9 mouse cellular contexts compared by ENCODE assay signal in the genomic region with DNA sequence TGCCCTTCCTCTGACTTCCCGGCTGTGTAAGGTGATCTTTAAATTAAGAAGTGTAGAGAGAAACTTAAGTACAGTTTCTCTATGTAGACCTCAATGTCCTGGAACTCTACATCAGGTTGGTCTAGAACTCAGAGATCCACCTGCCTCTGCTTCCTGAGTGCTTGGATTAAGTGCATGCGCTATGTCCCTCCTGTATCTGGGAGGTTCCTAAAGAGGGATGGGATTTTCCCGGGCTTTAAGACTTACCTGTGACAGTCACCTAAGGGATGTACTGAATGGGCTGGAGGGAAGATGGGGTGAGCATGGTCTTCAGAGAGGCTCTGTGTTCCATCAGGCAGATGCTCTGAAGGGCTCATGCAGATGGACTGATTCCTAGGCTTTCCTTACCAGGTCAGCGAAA. TPM values are rescaled to one million over a fixed set of nuclear protein-coding genes. Genes with fewer than 3 reads are reported as not detected.
A peak's percentile ranks its signal among the peaks of the same experiment; 100 is the strongest.
DNase-seq lines count a peak whose midpoint lies in the region; ATAC-seq lines count a peak whose summit lies in the region.
"Had no signal": no experiment of that assay in that cellular context is flagged by ENCODE, and none has a peak within 500 bp of the region (broad histone marks: within the 10 kb centered on the region; RNA-seq: fewer than 3 reads in every experiment).

No protein-coding gene starts in this region.

- peaks cover 40% of the 10 kb centered on the region for H3K36me3 ChIP-seq in heart, embryonic 15.5 days
- peaks cover 41% of the 10 kb centered on the region for H3K36me3 ChIP-seq in hindbrain, embryonic 12.5 days
- peaks cover 41% of the 10 kb centered on the region for H3K36me3 ChIP-seq in midbrain, embryonic 13.5 days

- no peak for ATAC-seq in heart, embryonic 15.5 days (replicated peaks; ENCODE audit: insufficient number of reproducible peaks, insufficient read depth, low FRiP score, low read depth)
- no peak for ATAC-seq in hindbrain, embryonic 12.5 days (ENCODE audit: low FRiP score)
- no peak for ATAC-seq in midbrain, embryonic 13.5 days
- no peak for ATAC-seq in erythroid progenitor cell, adult 5-6 weeks (replicated peaks; ENCODE audit: low FRiP score, poor library complexity, severe bottlenecking)

- H3K4me2 ChIP-seq in heart, embryonic 15.5 days, result peak overlapping the region; percentile 72
- peak overlapping the region; percentile 88 for H3K4me2 ChIP-seq in hindbrain, embryonic 12.5 days (replicated peaks)
- H3K4me2 ChIP-seq in midbrain, embryonic 13.5 days (replicated peaks), result peak overlapping the region; percentile 89

- 32% methylated on average over 4 of the region's 4 CpGs for WGBS in heart, embryonic 15.5 days
- WGBS in hindbrain, embryonic 12.5 days, result 52% methylated on average over 4 of the region's 4 CpGs
- 39% methylated on average over 4 of the region's 4 CpGs for WGBS in midbrain, embryonic 13.5 days

- no peaks in the 10 kb centered on the region for H3K27me3 ChIP-seq in heart, embryonic 15.5 days
- peaks cover 6% of the 10 kb centered on the region for H3K27me3 ChIP-seq in hindbrain, embryonic 12.5 days
- peaks cover 9% of the 10 kb centered on the region; the same call in 1 of the 2 replicates for H3K27me3 ChIP-seq in midbrain, embryonic 13.5 days
- H3K27me3 ChIP-seq: Patski had no signal

- peak overlapping the region; percentile 95 for H3K4me3 ChIP-seq in heart, embryonic 15.5 days
- peak overlapping the region; percentile 84 for H3K4me3 ChIP-seq in hindbrain, embryonic 12.5 days
- H3K4me3 ChIP-seq in midbrain, embryonic 13.5 days (replicated peaks), result peak overlapping the region; percentile 70

- peak overlapping the region; percentile 95 for H3K9ac ChIP-seq in heart, embryonic 15.5 days
- H3K9ac ChIP-seq in hindbrain, embryonic 12.5 days, result peak overlapping the region; percentile 96
- H3K9ac ChIP-seq in midbrain, embryonic 13.5 days (replicated peaks), result peak overlapping the region; percentile 91

- no peak for DNase-seq in heart, postnatal 4 days
- DNase-seq in R1 (ENCODE audit: low read depth, low spot score), result peak; percentile 54
- DNase-seq in gastrocnemius, postnatal 25 days, result no peak
- no peak for DNase-seq in T-cell, adult 2 months (ENCODE audit: low spot score)

- H3K9me3 ChIP-seq in heart, embryonic 15.5 days (replicated peaks), result no peaks in the 10 kb centered on the region
- H3K9me3 ChIP-seq in hindbrain, embryonic 12.5 days (replicated peaks), result no peaks in the 10 kb centered on the region
- H3K9me3 ChIP-seq in midbrain, embryonic 13.5 days, result no peaks in the 10 kb centered on the region

- H3K27ac ChIP-seq in heart, embryonic 15.5 days, result peak overlapping the region; percentile 97; the same call in 1 of the 2 replicates
- peak overlapping the region; percentile 89; the same call in 1 of the 2 replicates for H3K27ac ChIP-seq in hindbrain, embryonic 12.5 days
- 0 out of 2 replicates have a peak overlapping the region, but pooled peaks have one; percentile 85 for H3K27ac ChIP-seq in midbrain, embryonic 13.5 days

- peaks cover 19% of the 10 kb centered on the region for H3K4me1 ChIP-seq in heart, embryonic 15.5 days (replicated peaks)
- peaks cover 14% of the 10 kb centered on the region for H3K4me1 ChIP-seq in hindbrain, embryonic 12.5 days
- peaks cover 22% of the 10 kb centered on the region for H3K4me1 ChIP-seq in midbrain, embryonic 13.5 days (replicated peaks)

RNA-seq across cellular contexts. Expression of gene Rpl28, which starts 1.0 kb away (rescaled TPM):
- polyA plus RNA-seq in heart, embryonic 15.5 days (2015; fragmentation: Nextera tagmentation; extraction: Ambion mirVana), result 197 and 209 TPM in 2 replicates
- 100 to 1,000 TPM; 726 to 732 TPM for total RNA-seq in heart, postnatal 4 days (2021)
- polyA plus RNA-seq in hindbrain, embryonic 12.5 days (2016; fragmentation: Nextera tagmentation; extraction: Ambion mirVana), result 290 and 306 TPM in 2 replicates
- 224 and 265 TPM in 2 replicates for polyA plus RNA-seq in midbrain, embryonic 13.5 days (2015; fragmentation: Nextera tagmentation; extraction: Ambion mirVana)
- total RNA-seq in erythroid progenitor cell, adult 5-6 weeks (2015; ENCODE audit: low replicate concordance), result 603 and 642 TPM in 2 replicates
- 83.6 and 269 TPM in 2 replicates for total RNA-seq in erythroid progenitor cell, adult 5-6 weeks (2017; ENCODE audit: low replicate concordance)
- total RNA-seq in gastrocnemius, postnatal 25 days (2021), result 100 to 1,000 TPM; 442 to 471 TPM

RNA-seq across cellular contexts. Expression of gene Tmem238, which starts 4.2 kb away (rescaled TPM):
- 4.2 and 5.0 TPM in 2 replicates for polyA plus RNA-seq in heart, embryonic 15.5 days (2015; fragmentation: Nextera tagmentation; extraction: Ambion mirVana)
- total RNA-seq in heart, postnatal 4 days (2021), result 1 to 10 TPM; 2.7 to 5.1 TPM
- polyA plus RNA-seq in hindbrain, embryonic 12.5 days (2016; fragmentation: Nextera tagmentation; extraction: Ambion mirVana), result 2.9 and 4.0 TPM in 2 replicates
- polyA plus RNA-seq in midbrain, embryonic 13.5 days (2015; fragmentation: Nextera tagmentation; extraction: Ambion mirVana), result 2.5 and 3.0 TPM in 2 replicates
- total RNA-seq in erythroid progenitor cell, adult 5-6 weeks (2015; ENCODE audit: low replicate concordance), result 2.9 TPM in 1 of 2 replicates, not detected in the other
- total RNA-seq in erythroid progenitor cell, adult 5-6 weeks (2017; ENCODE audit: low replicate concordance), result 0.90 and 0.98 TPM in 2 replicates
- 1 to 10 TPM; 6.3 to 6.4 TPM for total RNA-seq in gastrocnemius, postnatal 25 days (2021)

RNA-seq across cellular contexts. Expression of gene Tmem190, which starts 10.9 kb away (rescaled TPM):
- 0.25 TPM in 1 of 2 replicates, not detected in the other for polyA plus RNA-seq in heart, embryonic 15.5 days (2015; fragmentation: Nextera tagmentation; extraction: Ambion mirVana)
- total RNA-seq in heart, postnatal 4 days (2021), result not detected
- not detected in 2 replicates for polyA plus RNA-seq in hindbrain, embryonic 12.5 days (2016; fragmentation: Nextera tagmentation; extraction: Ambion mirVana)
- polyA plus RNA-seq in midbrain, embryonic 13.5 days (2015; fragmentation: Nextera tagmentation; extraction: Ambion mirVana), result 0.45 TPM in 1 of 2 replicates, not detected in the other
- not detected in 2 replicates for total RNA-seq in erythroid progenitor cell, adult 5-6 weeks (2015; ENCODE audit: low replicate concordance)
- not detected in 2 replicates for total RNA-seq in erythroid progenitor cell, adult 5-6 weeks (2017; ENCODE audit: low replicate concordance)
- not detected for total RNA-seq in gastrocnemius, postnatal 25 days (2021)

RNA-seq across cellular contexts. Expression of gene Il11, which starts 11.0 kb away (rescaled TPM):
- polyA plus RNA-seq in heart, embryonic 15.5 days (2015; fragmentation: Nextera tagmentation; extraction: Ambion mirVana), result 0.06 TPM in 1 of 2 replicates, not detected in the other
- under 1 TPM in 1 of 2 experiments, not detected in 1; 0.23 TPM for total RNA-seq in heart, postnatal 4 days (2021)
- 0.34 TPM in 1 of 2 replicates, not detected in the other for polyA plus RNA-seq in hindbrain, embryonic 12.5 days (2016; fragmentation: Nextera tagmentation; extraction: Ambion mirVana)
- polyA plus RNA-seq in midbrain, embryonic 13.5 days (2015; fragmentation: Nextera tagmentation; extraction: Ambion mirVana), result 0.48 and 1.1 TPM in 2 replicates
- total RNA-seq in erythroid progenitor cell, adult 5-6 weeks (2015; ENCODE audit: low replicate concordance), result not detected in 2 replicates
- total RNA-seq in erythroid progenitor cell, adult 5-6 weeks (2017; ENCODE audit: low replicate concordance), result not detected in 2 replicates
- total RNA-seq in gastrocnemius, postnatal 25 days (2021), result not detected

RNA-seq across cellular contexts. Expression of gene Ube2s, which starts 18.7 kb away (rescaled TPM):
- 283 and 347 TPM in 2 replicates for polyA plus RNA-seq in heart, embryonic 15.5 days (2015; fragmentation: Nextera tagmentation; extraction: Ambion mirVana)
- total RNA-seq in heart, postnatal 4 days (2021), result 100 to 1,000 TPM; 281 to 285 TPM
- polyA plus RNA-seq in hindbrain, embryonic 12.5 days (2016; fragmentation: Nextera tagmentation; extraction: Ambion mirVana), result 331 and 348 TPM in 2 replicates
- 281 and 301 TPM in 2 replicates for polyA plus RNA-seq in midbrain, embryonic 13.5 days (2015; fragmentation: Nextera tagmentation; extraction: Ambion mirVana)
- total RNA-seq in erythroid progenitor cell, adult 5-6 weeks (2015; ENCODE audit: low replicate concordance), result 686 and 831 TPM in 2 replicates
- 310 and 437 TPM in 2 replicates for total RNA-seq in erythroid progenitor cell, adult 5-6 weeks (2017; ENCODE audit: low replicate concordance)
- 10 to 100 TPM; 65.5 to 67.9 TPM for total RNA-seq in gastrocnemius, postnatal 25 days (2021)
